Mouse (Mus musculus) gastrocnemius, postnatal 25 days (tissue): ENCODE data around the gene Ggnbp2. TPM values are rescaled to one million over a fixed set of nuclear protein-coding genes. Genes with fewer than 3 reads are reported as not detected.

Experiments used
- DNase-seq: peaks from one replicate; pipeline ENCODE4 v3.0.0; 2022
- long read RNA-seq, 2 experiments: library from polyadenylated mRNA; stranded (forward); transcript quantifications; one replicate each; pipeline ENCODE4 v2.0.0; 2021
- total RNA-seq, 2 experiments: library from RNA; stranded (reverse); gene quantifications; 1 replicate in 1 of 2; 2 replicates in 1 of 2; pipeline ENCODE4 v1.2.3; 2021

Gene Ggnbp2
- 10 to 100 TPM; 27.9 to 34.0 TPM for total RNA-seq
- long read RNA-seq, experiment 1, partial matches to known transcripts = 5 of 19 reads
- long read RNA-seq, experiment 1, other reads (novel, unspliced or antisense) = 9 of 19 reads
- long read RNA-seq, experiment 2, partial matches to known transcripts = 6 of 22 reads
- long read RNA-seq, experiment 2, other reads (novel, unspliced or antisense) = 7 of 22 reads

- DNase-seq = peak; percentile 94
Observed at GRCm38 (mm10) chr11:84870337-84871043, at the start of gene Ggnbp2. TSS of gene Ggnbp2 (minus strand) at chr11:84870817.

GRCm38 (mm10) chr11:84919951-84920350 lies 49.3 kb upstream of the Ggnbp2 start:
- DNase-seq = no peak

GRCm38 (mm10) chr11:84919276-84919675 lies 48.7 kb upstream of the Ggnbp2 start:
- no peak for DNase-seq

- DNase-seq = peak; percentile 72
Observed at GRCm38 (mm10) chr11:84918425-84918824, 47.8 kb upstream of the Ggnbp2 start.

GRCm38 (mm10) chr11:84916703-84917300 lies 46.2 kb upstream of the Ggnbp2 start:
- DNase-seq = no peak

- peak; percentile 77 for DNase-seq
Observed at GRCm38 (mm10) chr11:84916053-84916702, 45.6 kb upstream of the Ggnbp2 start, which contains the start of gene Znhit3. TSS of gene Znhit3 (minus strand) at chr11:84916366.

- DNase-seq = no peak
Observed at GRCm38 (mm10) chr11:84914673-84915072, 44.1 kb upstream of the Ggnbp2 start.

GRCm38 (mm10) chr11:84910411-84910810 lies 39.8 kb upstream of the Ggnbp2 start:
- no peak for DNase-seq

GRCm38 (mm10) chr11:84908480-84908879 lies 37.9 kb upstream of the Ggnbp2 start:
- DNase-seq = no peak

- DNase-seq = no peak
Observed at GRCm38 (mm10) chr11:84907081-84907480, 36.5 kb upstream of the Ggnbp2 start.

- no peak for DNase-seq
Observed at GRCm38 (mm10) chr11:84904597-84905144, 34.1 kb upstream of the Ggnbp2 start.

GRCm38 (mm10) chr11:84893113-84893512 lies 22.5 kb upstream of the Ggnbp2 start:
- no peak for DNase-seq

GRCm38 (mm10) chr11:84891705-84892104 lies 21.1 kb upstream of the Ggnbp2 start:
- no peak for DNase-seq

GRCm38 (mm10) chr11:84889492-84889891 lies 18.9 kb upstream of the Ggnbp2 start:
- DNase-seq = no peak

GRCm38 (mm10) chr11:84888025-84888424 lies 17.4 kb upstream of the Ggnbp2 start:
- no peak for DNase-seq

GRCm38 (mm10) chr11:84886767-84887511 lies 16.3 kb upstream of the Ggnbp2 start:
- no peak for DNase-seq

GRCm38 (mm10) chr11:84886236-84886635 lies 15.6 kb upstream of the Ggnbp2 start:
- DNase-seq = no peak

GRCm38 (mm10) chr11:84885238-84885637 lies 14.6 kb upstream of the Ggnbp2 start:
- no peak for DNase-seq

- no peak for DNase-seq
Observed at GRCm38 (mm10) chr11:84882346-84882745, 11.7 kb upstream of the Ggnbp2 start.

- no peak for DNase-seq
Observed at GRCm38 (mm10) chr11:84880971-84881370, 10.4 kb upstream of the Ggnbp2 start.

GRCm38 (mm10) chr11:84880465-84880961 lies 9.9 kb upstream of the Ggnbp2 start:
- peak; percentile 33 for DNase-seq
